Mouse (Mus musculus): ENCODE results near the gene Tubb2a. TPM values are rescaled to one million over a fixed set of nuclear protein-coding genes. Genes with fewer than 3 reads are reported as not detected.

Gene Tubb2a
- total and polyA plus RNA-seq, 3 experiments, result 38.8 to 55.9 TPM; not detected in 1

DNA sequence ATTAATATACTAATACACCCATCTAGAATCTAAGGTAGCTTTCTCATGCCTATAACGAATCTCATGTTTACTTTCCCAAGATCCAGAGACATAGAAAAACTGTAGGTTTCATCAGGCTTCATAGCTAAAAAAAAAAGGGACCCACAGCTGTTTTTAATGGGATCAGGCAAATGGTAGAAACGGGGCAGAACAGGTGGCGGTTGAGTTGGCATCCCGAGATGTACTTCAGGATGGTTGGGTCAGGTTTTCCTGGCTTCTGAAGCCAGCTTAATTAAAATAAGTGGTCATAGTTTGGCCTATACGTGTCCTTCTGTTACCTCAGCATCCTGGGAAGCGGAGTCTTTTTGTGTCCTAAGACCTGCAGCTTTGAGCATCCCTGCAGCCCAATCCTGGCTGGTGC, 6.0 kb downstream of the Tubb2a start:
- Histone ChIP-seq H3K9ac (ENCODE audit: control insufficient read depth, low read depth, low read length, poor library complexity, severe bottlenecking) (no peak overlapping the region), H3K9me3 (replicated peaks; ENCODE audit: insufficient read depth, low read length) (no peaks in the 10 kb centered on the region), H3K27me3 (ENCODE audit: control insufficient read depth in 1 of 2, insufficient read depth in 2 of 2, low read length in 2 of 2) (no peaks in the 10 kb centered on the region), H3K36me3 (ENCODE audit: control insufficient read depth in 1 of 2, insufficient read depth in 2 of 2, low read length in 2 of 2) (peaks cover 0 to under 1% of the 10 kb centered on the region in 2 experiments; a peak in 2 of 4 replicates), H3K79me2 (ENCODE audit: control insufficient read depth, insufficient read depth, low read length, poor library complexity) (peaks cover under 1% of the 10 kb centered on the region; the same call in 1 of the 2 replicates), H3K27ac (ENCODE audit: control insufficient read depth, low read depth, low read length) (no peak overlapping the region), H3K4me3 (ENCODE audit: control insufficient read depth in 1 of 2, insufficient read depth in 1 of 2, low read depth in 2 of 2, low read length in 2 of 2) (no peak overlapping the region), H3K4me1 (ENCODE audit: control insufficient read depth in 1 of 2, insufficient read depth in 2 of 2, low read length in 2 of 2) (peaks cover 0 to 5% of the 10 kb centered on the region in 2 experiments; a peak in 2 of 4 replicates)
- no peak for DNase-seq (ENCODE audit: low read depth, low spot score)
- TF ChIP-seq KAT2A (conservative IDR thresholded peaks at IDR 0.05; ENCODE audit: low read depth, low read length) (no peak), E2F4 (IDR thresholded peaks at IDR 0.05; ENCODE audit: borderline replicate concordance, low read depth, low read length) (no peak), ZMIZ1 (IDR thresholded peaks at IDR 0.05; ENCODE audit: low read depth, low read length) (no peak), ZKSCAN1 (IDR thresholded peaks at IDR 0.05; ENCODE audit: low read depth, low read length) (no peak), NRF1 (IDR thresholded peaks at IDR 0.05; ENCODE audit: insufficient read depth, low read depth, low read length, poor library complexity, severe bottlenecking) (no peak), ZNF384 (IDR thresholded peaks at IDR 0.05; ENCODE audit: low read depth, low read length) (no peak), EP300 (IDR thresholded peaks at IDR 0.05; ENCODE audit: low read depth in 1 of 2, low read length in 2 of 2) (no peak), MEF2A (IDR thresholded peaks at IDR 0.05; ENCODE audit: extremely low read depth, insufficient replicate concordance, low read depth, low read length, poor library complexity, severe bottlenecking) (no peak), ETS1 (IDR thresholded peaks at IDR 0.05; ENCODE audit: low read depth, low read length) (no peak), GATA1 (IDR thresholded peaks at IDR 0.05; ENCODE audit: low read depth, low read length) (no peak), USF1 (IDR thresholded peaks at IDR 0.05; ENCODE audit: low read depth, low read length) (no peak), UBTF (IDR thresholded peaks at IDR 0.05; ENCODE audit: borderline replicate concordance, insufficient read depth, low read depth, low read length) (no peak), MAZ (IDR thresholded peaks at IDR 0.05; ENCODE audit: low read depth, low read length) (no peak), CTCF (IDR thresholded peaks at IDR 0.05 in 2 of 3, conservative IDR thresholded peaks at IDR 0.05 in 1 of 3; ENCODE audit: control insufficient read depth in 1 of 3, insufficient read depth in 1 of 3, low read depth in 2 of 3, low read length in 3 of 3, poor library complexity in 1 of 3, severe bottlenecking in 1 of 3) (no peak), POLR2AphosphoS2 (IDR thresholded peaks at IDR 0.05; ENCODE audit: low read length) (no peak), RAD21 (IDR thresholded peaks at IDR 0.05; ENCODE audit: low read depth, low read length) (no peak), ELF1 (IDR thresholded peaks at IDR 0.05; ENCODE audit: low read depth, low read length) (no peak), TBP (IDR thresholded peaks at IDR 0.05; ENCODE audit: low read depth, low read length) (no peak)

DNA sequence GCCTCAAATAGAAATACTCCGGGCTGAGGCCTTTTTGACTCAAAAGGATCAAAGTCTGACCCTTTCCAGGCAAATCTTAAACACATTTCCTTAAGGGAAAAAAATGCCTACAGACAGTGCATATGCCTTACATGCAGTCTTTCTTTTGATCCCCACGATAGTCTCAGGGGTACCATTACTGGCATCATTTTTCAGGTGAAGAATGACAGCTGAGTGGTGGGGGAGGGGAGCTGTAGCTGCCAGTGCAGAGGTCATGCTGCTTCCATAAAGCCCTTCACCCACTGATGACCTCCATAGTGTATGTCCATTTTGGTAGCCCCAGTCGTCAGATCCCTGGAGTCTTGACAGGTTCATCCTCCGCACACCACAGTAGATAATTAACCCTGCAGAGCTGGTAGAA, 7.5 kb downstream of the Tubb2a start:
- no peaks in the 10 kb centered on the region for H3K9me3 ChIP-seq (replicated peaks; ENCODE audit: insufficient read depth, low read length)
- no peaks in the 10 kb centered on the region for H3K27me3 ChIP-seq (ENCODE audit: control insufficient read depth in 1 of 2, insufficient read depth in 2 of 2, low read length in 2 of 2)
- DNase-seq (ENCODE audit: low read depth, low spot score), result no peak
- H3K4me1 ChIP-seq (ENCODE audit: control insufficient read depth in 1 of 2, insufficient read depth in 2 of 2, low read length in 2 of 2), result no peaks in the 10 kb centered on the region
- no peak overlapping the region for H3K4me3 ChIP-seq (ENCODE audit: control insufficient read depth in 1 of 2, insufficient read depth in 1 of 2, low read depth in 2 of 2, low read length in 2 of 2)
- H3K27ac ChIP-seq (ENCODE audit: control insufficient read depth, low read depth, low read length), result no peak overlapping the region
- H3K9ac ChIP-seq (ENCODE audit: control insufficient read depth, low read depth, low read length, poor library complexity, severe bottlenecking), result no peak overlapping the region
- no peaks in the 10 kb centered on the region for H3K79me2 ChIP-seq (ENCODE audit: control insufficient read depth, insufficient read depth, low read length, poor library complexity)
- TF ChIP-seq TCF12 (IDR thresholded peaks at IDR 0.05; ENCODE audit: low read depth, low read length), result no peak
- no peak for TF ChIP-seq ZC3H11A (IDR thresholded peaks at IDR 0.05; ENCODE audit: low read depth, low read length)
- TF ChIP-seq GABPA (IDR thresholded peaks at IDR 0.05; ENCODE audit: low read depth, low read length), result no peak
- no peak for TF ChIP-seq RCOR1 (IDR thresholded peaks at IDR 0.05; ENCODE audit: low read depth, low read length)
- TF ChIP-seq UBTF (IDR thresholded peaks at IDR 0.05; ENCODE audit: borderline replicate concordance, insufficient read depth, low read depth, low read length), result no peak
- TF ChIP-seq JUND (IDR thresholded peaks at IDR 0.05; ENCODE audit: low read depth, low read length), result no peak
- no peak for TF ChIP-seq POLR2AphosphoS5 (IDR thresholded peaks at IDR 0.05; ENCODE audit: borderline replicate concordance, low read depth, low read length)
- no peak for TF ChIP-seq EP300 (IDR thresholded peaks at IDR 0.05; ENCODE audit: low read depth in 1 of 2, low read length in 2 of 2)
- no peak for TF ChIP-seq BHLHE40 (IDR thresholded peaks at IDR 0.05; ENCODE audit: borderline replicate concordance, low read depth, low read length)
- TF ChIP-seq ETS1 (IDR thresholded peaks at IDR 0.05; ENCODE audit: low read depth, low read length), result no peak
- no peak for TF ChIP-seq ELF1 (IDR thresholded peaks at IDR 0.05; ENCODE audit: low read depth, low read length)
- no peak for TF ChIP-seq MXI1 (IDR thresholded peaks at IDR 0.05; ENCODE audit: low read depth, low read length)
- no peak for TF ChIP-seq MAX (IDR thresholded peaks at IDR 0.05; ENCODE audit: low read length)
- TF ChIP-seq NRF1 (IDR thresholded peaks at IDR 0.05; ENCODE audit: insufficient read depth, low read depth, low read length, poor library complexity, severe bottlenecking), result no peak
- no peak for TF ChIP-seq MEF2A (IDR thresholded peaks at IDR 0.05; ENCODE audit: extremely low read depth, insufficient replicate concordance, low read depth, low read length, poor library complexity, severe bottlenecking)
- TF ChIP-seq ZMIZ1 (IDR thresholded peaks at IDR 0.05; ENCODE audit: low read depth, low read length), result no peak
- no peaks in the 10 kb centered on the region for H3K36me3 ChIP-seq (ENCODE audit: control insufficient read depth in 1 of 2, insufficient read depth in 2 of 2, low read length in 2 of 2)
